Mouse (Mus musculus) retina, embryonic 14.5 days (tissue): Measurements from ENCODE around the gene Smim8.
"Not testable (repeated sequence)": the region's sequence is repeated elsewhere in the genome, so short reads cannot be mapped to it uniquely, and the experiment has no call there.

Experiments used
- DNase-seq: peaks from one replicate; pipeline ENCODE4 v3.0.0-alpha.2; 2015; ENCODE audit warnings: low spot score

Gene Smim8

GRCm38 (mm10) chr4:34777677-34778527, at the start of gene Smim8:
TSS of gene Smim8 (minus strand) at chr4:34778423.
- DNase-seq, result peak; percentile 96

GRCm38 (mm10) chr4:34823901-34824300, 45.7 kb upstream of the Smim8 start:
- no peak for DNase-seq

- DNase-seq, result no peak
Measured at GRCm38 (mm10) chr4:34819904-34820303, 41.7 kb upstream of the Smim8 start.

DNA sequence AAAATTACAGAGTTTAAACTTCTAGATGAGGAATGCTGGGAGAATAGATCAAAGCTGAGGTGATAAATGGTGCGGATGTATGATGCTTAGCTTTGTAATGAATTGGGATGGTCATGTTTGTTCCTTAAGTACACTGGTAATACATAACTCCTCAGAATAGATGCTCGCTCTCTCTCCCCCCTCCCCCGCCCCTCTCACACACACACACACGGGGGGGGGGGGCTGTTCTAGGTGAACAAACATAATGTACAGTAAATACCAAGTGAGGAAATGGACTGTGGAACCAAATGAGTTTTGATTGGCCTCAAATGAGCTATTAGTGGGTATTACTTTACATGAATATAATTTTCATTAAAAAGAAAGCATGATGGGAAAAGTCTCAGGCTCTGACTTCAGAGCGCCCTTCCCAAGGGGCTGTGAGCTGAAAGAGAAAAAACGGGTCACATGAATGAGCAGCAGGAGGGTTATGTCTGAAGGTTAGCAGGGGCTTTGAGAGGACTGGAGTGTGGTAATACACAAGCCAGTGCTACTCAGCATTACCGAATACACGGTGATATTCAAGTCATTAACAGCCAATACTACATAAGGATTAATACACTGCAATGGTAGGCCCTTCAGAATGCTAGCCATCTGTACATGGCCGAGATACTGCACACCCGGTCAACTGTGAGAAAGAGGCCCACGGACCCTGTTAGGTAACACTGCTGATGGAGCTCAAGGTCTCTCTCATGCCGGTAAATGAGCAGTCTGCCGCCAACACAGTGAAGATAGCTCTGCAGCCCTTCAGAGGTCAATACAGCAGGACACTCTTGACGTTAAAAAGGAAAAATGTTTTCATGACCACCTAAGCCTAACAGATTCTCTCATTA, 23.2 kb upstream of the Smim8 start:
- no peak for DNase-seq

DNA sequence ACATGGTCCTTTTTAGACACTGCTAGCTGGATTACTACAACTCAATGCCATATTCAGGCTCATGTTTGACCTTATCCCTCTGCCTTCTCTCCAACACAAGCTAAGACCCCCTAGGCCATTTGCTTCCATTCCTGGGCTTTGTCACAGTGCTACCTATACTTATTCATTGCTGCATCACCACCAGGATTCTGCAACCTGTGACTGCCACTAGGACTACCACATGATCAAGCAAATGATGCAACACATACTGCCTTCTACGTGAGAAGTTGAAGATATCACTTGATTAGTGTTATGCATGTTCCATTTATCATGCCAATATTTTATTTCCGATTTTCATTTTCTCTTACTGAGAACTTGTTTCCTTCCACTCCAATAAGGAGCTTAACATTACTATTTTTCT, 19.8 kb upstream of the Smim8 start:
- DNase-seq, result no peak

- DNase-seq, result no peak
Measured at GRCm38 (mm10) chr4:34797294-34797983, 19.2 kb upstream of the Smim8 start.

- DNase-seq, result no peak
Measured at GRCm38 (mm10) chr4:34796294-34796693, 18.1 kb upstream of the Smim8 start.

- no peak for DNase-seq
Measured at GRCm38 (mm10) chr4:34786476-34786875, 8.3 kb upstream of the Smim8 start.

GRCm38 (mm10) chr4:34785646-34786045, 7.4 kb upstream of the Smim8 start:
- no peak for DNase-seq

DNA sequence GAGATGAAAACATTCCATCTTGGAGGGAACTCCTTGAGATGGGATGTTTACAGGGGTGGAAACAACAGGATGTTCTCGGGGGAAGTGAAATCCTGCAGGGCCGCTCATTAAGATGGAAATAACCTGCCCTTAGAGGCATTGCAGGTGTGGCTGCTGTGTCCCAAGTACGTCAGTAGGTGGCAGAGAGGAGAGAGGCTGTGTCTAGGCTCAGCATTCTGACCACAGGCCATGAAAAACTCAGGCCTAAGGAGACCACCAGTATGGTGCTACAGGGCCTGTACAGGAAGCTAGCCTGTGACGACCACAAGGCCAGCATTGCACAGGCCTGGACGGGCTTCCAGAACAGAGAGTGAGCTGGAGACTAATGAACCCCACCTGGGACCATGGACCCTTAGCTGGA, 6.6 kb upstream of the Smim8 start:
- DNase-seq, result no peak

DNA sequence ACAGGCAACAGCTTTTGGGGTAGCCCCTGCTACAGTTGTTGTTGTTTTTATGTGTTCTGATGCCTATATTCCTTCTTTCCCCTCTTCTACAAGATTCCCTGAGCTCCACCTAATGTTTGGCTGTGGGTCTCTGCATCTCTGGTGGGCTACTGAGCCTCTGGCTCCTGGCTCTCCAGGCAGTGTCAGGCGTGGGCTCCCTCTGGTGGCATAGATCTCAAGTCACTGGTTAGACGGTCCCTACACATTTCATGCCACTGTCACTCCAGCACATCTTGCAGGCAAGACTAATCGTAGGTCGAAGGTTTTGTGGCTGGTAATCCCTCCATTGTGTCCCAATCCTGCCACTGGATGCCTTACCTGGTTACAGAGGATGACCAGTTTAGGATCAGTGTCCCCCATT, 4.5 kb upstream of the Smim8 start:
- DNase-seq, result peak; percentile 68

- DNase-seq, result peak; percentile 52
Measured at GRCm38 (mm10) chr4:34771652-34772371, 6.4 kb downstream of the Smim8 start.

GRCm38 (mm10) chr4:34756163-34756562, 22.1 kb downstream of the Smim8 start, which contains the start of gene Gm136:
TSS of gene Gm136 (minus strand) at chr4:34756263.
- DNase-seq, result no peak

GRCm38 (mm10) chr4:34749236-34749635, 29.0 kb downstream of the Smim8 start:
- no peak for DNase-seq

GRCm38 (mm10) chr4:34734461-34734860, 43.8 kb downstream of the Smim8 start:
- no peak for DNase-seq

GRCm38 (mm10) chr4:34733415-34733814, 44.8 kb downstream of the Smim8 start:
- not testable (repeated sequence) for DNase-seq

- DNase-seq, result peak; percentile 85
Measured at GRCm38 (mm10) chr4:34729851-34730341, 48.3 kb downstream of the Smim8 start, which contains the start of gene Cfap206. TSS of gene Cfap206 (minus strand) at chr4:34730206.

- not testable (repeated sequence) for DNase-seq
Measured at GRCm38 (mm10) chr4:34725710-34726109, 52.5 kb downstream of the Smim8 start.

DNA sequence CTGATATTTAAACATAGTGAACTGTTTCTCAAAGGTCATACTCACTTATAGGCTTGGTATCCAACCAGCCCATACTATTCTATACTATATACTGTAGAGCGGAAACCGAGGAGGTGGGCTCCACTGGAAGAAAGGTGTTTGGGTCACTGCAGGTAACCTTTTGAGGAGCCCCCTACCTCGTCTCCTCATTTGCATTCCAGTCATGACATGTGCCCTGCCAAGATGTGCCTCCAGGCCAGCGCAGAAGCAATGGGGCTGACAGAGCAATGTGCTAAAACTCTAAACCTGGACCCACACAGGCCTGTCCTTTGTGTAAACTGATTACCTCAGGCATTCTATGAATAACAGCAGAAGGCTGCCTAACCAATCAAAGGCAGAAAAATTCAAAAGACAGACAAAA, 53.9 kb downstream of the Smim8 start:
- DNase-seq, result no peak

DNA sequence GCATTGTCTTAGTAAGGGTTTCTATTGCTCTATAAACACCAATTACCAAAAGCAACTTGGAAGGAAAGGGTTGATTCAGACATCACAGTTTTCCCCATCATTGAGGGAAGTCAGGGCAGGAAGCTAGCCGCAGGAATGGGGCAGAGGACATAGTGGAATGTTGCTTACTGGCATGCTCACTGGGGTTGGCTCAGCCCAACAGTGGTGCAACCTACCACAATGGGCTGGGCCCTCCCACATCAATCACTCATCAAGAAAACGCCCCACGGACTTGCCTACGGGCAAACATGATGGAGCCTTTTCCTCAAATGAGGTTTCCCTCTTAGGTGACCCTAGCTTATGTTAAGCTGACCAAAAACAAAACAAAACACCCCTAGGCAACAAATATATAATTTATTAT, 55.0 kb downstream of the Smim8 start:
- DNase-seq, result no peak

- DNase-seq, result no peak
Measured at GRCm38 (mm10) chr4:34720127-34720895, 57.9 kb downstream of the Smim8 start.
